Mouse (Mus musculus) CH12.LX (cell line): ENCODE data around the gene Gm10553. TPM values are rescaled to one million over a fixed set of nuclear protein-coding genes. Genes with fewer than 3 reads are reported as not detected.
"Not testable (repeated sequence)": the region's sequence is repeated elsewhere in the genome, so short reads cannot be mapped to it uniquely, and the experiment has no call there.

ENCODE experiments used
- DNase-seq: peaks from one replicate; pipeline ENCODE4 v3.0.0-alpha.2; 2013; ENCODE audit errors: extremely low read depth
- H3K27ac ChIP-seq: 2 replicates; pipeline ENCODE4 v1.5.1; 2012; ENCODE audit warnings: low read depth, mild to moderate bottlenecking, control low read depth, moderate library complexity; ENCODE audit not compliant: insufficient read depth
- H3K27me3 ChIP-seq: replicated peaks from 2 replicates; pipeline ENCODE3; 2012; ENCODE audit warnings: inconsistent platforms
- H3K36me3 ChIP-seq, 2 experiments: replicated peaks in 1 of 2; 2 replicates each; pipeline versions ENCODE3 to v1.6.1; 2012; ENCODE audit warnings: inconsistent platforms in 1 of 2, low read length in 1 of 2, mild to moderate bottlenecking in 1 of 2, mixed read lengths in 1 of 2, moderate library complexity in 1 of 2; ENCODE audit not compliant: control insufficient read depth in 1 of 2, insufficient read depth in 1 of 2
- H3K4me1 ChIP-seq, 2 experiments: 2 replicates each; pipeline ENCODE4 v1.6.1; 2012; ENCODE audit warnings: inconsistent platforms in 1 of 2, moderate library complexity in 1 of 2; ENCODE audit not compliant: insufficient read depth in 2 of 2, control insufficient read depth in 1 of 2
- H3K4me2 ChIP-seq: 2 replicates; pipeline ENCODE4 v1.6.1; 2012; ENCODE audit warnings: low read depth, mild to moderate bottlenecking, control low read depth; ENCODE audit not compliant: poor library complexity, insufficient read depth, severe bottlenecking
- H3K4me3 ChIP-seq, 3 experiments: fragments of 150-350 bp in 1 of 3; sonication (generic) in 1 of 3; replicated peaks in 1 of 3; 2 replicates each; pipeline versions ENCODE3 to v1.5.1; 2011 to 2012; ENCODE audit warnings: low read depth in 2 of 3, low read length in 2 of 3, mild to moderate bottlenecking in 2 of 3, moderate library complexity in 2 of 3, control low read depth in 1 of 3, improper control_type of control experiment in 1 of 3, inconsistent platforms in 1 of 3, mixed read lengths in 1 of 3; ENCODE audit not compliant: poor library complexity in 1 of 3
- H3K79me2 ChIP-seq: replicated peaks from 2 replicates; pipeline ENCODE4 v1.6.1; 2012; ENCODE audit warnings: mild to moderate bottlenecking, moderate library complexity; ENCODE audit not compliant: control insufficient read depth, poor library complexity, insufficient read depth, severe bottlenecking; ENCODE audit errors: extremely low read depth
- H3K9ac ChIP-seq: 2 replicates; pipeline ENCODE4 v1.6.1; 2012; ENCODE audit warnings: low read depth, mild to moderate bottlenecking, control low read depth, moderate library complexity; ENCODE audit not compliant: insufficient read depth
- H3K9me3 ChIP-seq: replicated peaks from 2 replicates; pipeline ENCODE3; 2012; ENCODE audit warnings: low read length, inconsistent platforms, mixed read lengths
- BHLHE40 ChIP-seq: IDR thresholded peaks from 2 replicates; pipeline ENCODE4 v1.6.1; 2011; ENCODE audit warnings: mild to moderate bottlenecking, low read depth, low read length, improper control_type of control experiment
- ELF1 ChIP-seq: IDR thresholded peaks from 2 replicates; pipeline ENCODE4 v1.6.1; 2014; ENCODE audit warnings: low read depth, mild to moderate bottlenecking, inconsistent platforms, low read length, improper control_type of control experiment
- EP300 ChIP-seq: IDR thresholded peaks from 2 replicates; pipeline ENCODE4 v1.6.1; 2011; ENCODE audit warnings: low read length, improper control_type of control experiment
- ETS1 ChIP-seq: conservative IDR thresholded peaks from 2 replicates; pipeline ENCODE4 v1.6.1; 2012; ENCODE audit warnings: low read depth, mild to moderate bottlenecking, inconsistent platforms, low read length, improper control_type of control experiment, moderate library complexity
- IRF4 ChIP-seq: IDR thresholded peaks from 2 replicates; pipeline ENCODE4 v1.6.1; 2014; ENCODE audit warnings: low read depth, mild to moderate bottlenecking, inconsistent platforms, low read length, improper control_type of control experiment
- MAFK ChIP-seq: IDR thresholded peaks from 2 replicates; pipeline ENCODE4 v1.6.1; 2011; ENCODE audit warnings: low read length, improper control_type of control experiment; ENCODE audit not compliant: insufficient replicate concordance
- MAX ChIP-seq: IDR thresholded peaks from 2 replicates; pipeline ENCODE4 v1.6.1; 2011; ENCODE audit warnings: low read length, improper control_type of control experiment
- MEF2A ChIP-seq: IDR thresholded peaks from 2 replicates; pipeline ENCODE4 v1.6.1; 2014; ENCODE audit warnings: low read depth, mild to moderate bottlenecking, inconsistent platforms, low read length, improper control_type of control experiment, borderline replicate concordance
- MXI1 ChIP-seq: IDR thresholded peaks from 2 replicates; pipeline ENCODE4 v1.6.1; 2011; ENCODE audit warnings: mild to moderate bottlenecking, low read depth, low read length, improper control_type of control experiment
- SIN3A ChIP-seq: IDR thresholded peaks from 2 replicates; pipeline ENCODE4 v1.6.1; 2012; ENCODE audit warnings: low read length, improper control_type of control experiment, inconsistent platforms
- TCF12 ChIP-seq: IDR thresholded peaks from 2 replicates; pipeline ENCODE4 v1.6.1; 2014; ENCODE audit warnings: low read depth, mild to moderate bottlenecking, inconsistent platforms, low read length, improper control_type of control experiment
- dilution Hi-C: fragments of 300-500 bp; cut with MboI; formaldehyde crosslinking; loops from 2 replicates; pipeline ENCODE4 v1.14.3; 2020; ENCODE audit warnings: low sequenced_read_pairs; ENCODE audit not compliant: extremely low pct_unique_long_range_greater_than_20kb, extremely low pct_ligation_motif_present
- in situ Hi-C: fragments of 300-500 bp; cut with MboI; formaldehyde crosslinking; loops from 3 replicates; pipeline ENCODE4 v1.14.3; 2019; ENCODE audit warnings: low sequenced_read_pairs, low pct_ligation_motif_present, low pct_unique_long_range_greater_than_20kb, mixed read lengths
- polyA plus RNA-seq: library from polyadenylated mRNA; unstranded; fragments of >175 nt; gene quantifications from 2 replicates; pipeline ENCODE4 v1.2.1, GENCODE M21; 2012; ENCODE audit warnings: low read depth; ENCODE audit not compliant: insufficient read length
- total RNA-seq, 2 experiments: library from RNA; depleted of rRNA; stranded (reverse); fragments of 300-350 nt in 1 of 2; fragments of >200 nt in 1 of 2; gene quantifications; 2 replicates each; pipeline ENCODE4 v1.2.3; 2012 to 2014

The Gm10553 gene
- total and polyA plus RNA-seq, 3 experiments = not detected

GRCm38 (mm10) chr1:85111572-85111971 is 11.6 kb downstream of the Gm10553 start:
- dilution Hi-C loops, H3K27me3 ChIP-seq: not testable (repeated sequence)
- H3K4me3 ChIP-seq = peak overlapping the region; percentile 27 to 49 (median 38)

DNA sequence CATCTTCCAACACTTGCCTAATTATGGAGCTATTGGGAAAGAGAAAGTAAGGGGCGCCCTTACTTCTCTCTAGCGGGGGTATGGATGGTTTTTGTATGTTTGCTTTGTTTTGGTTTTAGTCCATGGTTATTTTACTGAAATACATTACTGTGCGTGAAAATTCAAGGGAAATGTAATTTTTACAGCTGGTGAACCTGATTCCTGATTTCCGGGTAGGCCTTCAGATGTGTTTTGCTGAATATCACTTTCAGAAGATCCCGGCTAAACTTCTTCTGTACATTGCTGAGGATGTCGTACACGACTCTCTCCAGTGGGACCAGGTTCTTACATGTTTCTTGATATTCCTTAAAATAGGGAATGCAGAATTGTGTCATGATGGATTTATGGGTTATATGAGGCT is 12.3 kb downstream of the Gm10553 start:
- H3K4me1 ChIP-seq, in situ Hi-C loops, H3K27me3 ChIP-seq, DNase-seq, H3K36me3 ChIP-seq, H3K27ac ChIP-seq, H3K9me3 ChIP-seq, H3K79me2 ChIP-seq, dilution Hi-C loops: not testable (repeated sequence)
- Histone ChIP-seq H3K4me3 (peak overlapping the region; percentile 25 to 49 (median 31)), H3K9ac (peak overlapping the region; percentile 78), H3K4me2 (peak overlapping the region; percentile 98)
- 0 out of 2 replicates have a peak, but pooled peaks have one; percentile 32 for TF ChIP-seq ELF1
- 0 out of 2 replicates have a peak, but pooled peaks have one; percentile 10 for TF ChIP-seq MAFK

More at GRCm38 (mm10) chr1:85111572-85111971, 11.6 kb downstream of the Gm10553 start:
- Histone ChIP-seq H3K27ac (0 out of 2 replicates have a peak overlapping the region, but pooled peaks have one; percentile 7), H3K4me2 (peak overlapping the region; percentile 13), H3K9ac (peak overlapping the region; percentile 8)
- 0 out of 2 replicates have a peak, but pooled peaks have one; percentile 22 for TF ChIP-seq MAX
- TF ChIP-seq ELF1 = peak; percentile 45; the same call in 1 of the 2 replicates
- TF ChIP-seq MEF2A = peak; percentile 40; the same call in 1 of the 2 replicates
- 0 out of 2 replicates have a peak, but pooled peaks have one; percentile 43 for TF ChIP-seq TCF12
- TF ChIP-seq MXI1 = peak; percentile 59; the same call in 1 of the 2 replicates
- peak; percentile 65; the same call in 1 of the 2 replicates for TF ChIP-seq SIN3A
- peak; percentile 42 for TF ChIP-seq BHLHE40
- peak; percentile 53 for TF ChIP-seq EP300
- peak; percentile 76 for TF ChIP-seq IRF4
- peak; percentile 65; the same call in 1 of the 2 replicates for TF ChIP-seq ETS1
- in situ Hi-C loops, H3K36me3 ChIP-seq, H3K9me3 ChIP-seq, H3K4me1 ChIP-seq, H3K79me2 ChIP-seq: not testable (repeated sequence)
- DNase-seq = peak; percentile 87

GRCm38 (mm10) chr1:85112889-85113288 is 12.9 kb downstream of the Gm10553 start:
- H3K27me3 ChIP-seq, H3K36me3 ChIP-seq, H3K79me2 ChIP-seq, DNase-seq, dilution Hi-C loops, in situ Hi-C loops, H3K27ac ChIP-seq, H3K4me1 ChIP-seq, H3K9me3 ChIP-seq, H3K9ac ChIP-seq: not testable (repeated sequence)
- H3K4me2 ChIP-seq = 0 out of 2 replicates have a peak overlapping the region, but pooled peaks have one; percentile 16
- H3K4me3 ChIP-seq = peak overlapping the region in 1 of 3 experiments; percentile 22

DNA sequence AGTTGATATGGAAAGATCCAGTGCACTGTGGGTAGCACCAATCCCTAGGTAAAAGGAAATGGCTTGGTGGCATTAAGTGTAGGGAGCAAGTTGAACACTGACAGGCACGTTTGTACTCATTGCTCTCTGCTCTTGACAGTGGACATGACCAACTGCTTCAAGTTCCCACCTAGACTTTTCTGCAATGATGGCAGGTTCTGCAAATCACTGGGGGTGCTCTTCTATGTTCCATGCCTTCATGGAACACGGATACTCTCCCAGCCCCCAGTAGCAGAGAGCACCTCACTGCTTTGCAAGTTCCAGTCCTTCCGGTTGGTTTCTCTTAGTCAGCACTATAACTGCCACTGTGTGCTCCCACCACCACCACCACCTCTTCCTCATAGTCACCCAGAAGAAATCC is 14.1 kb downstream of the Gm10553 start:
- H3K9ac ChIP-seq, in situ Hi-C loops, H3K79me2 ChIP-seq, H3K27me3 ChIP-seq, H3K36me3 ChIP-seq, H3K4me2 ChIP-seq, dilution Hi-C loops, H3K4me1 ChIP-seq, H3K9me3 ChIP-seq, H3K4me3 ChIP-seq: not testable (repeated sequence)
- peak; percentile 39 for DNase-seq
- peak overlapping the region; percentile 32; the same call in 1 of the 2 replicates for H3K27ac ChIP-seq
